In the genomic region with DNA sequence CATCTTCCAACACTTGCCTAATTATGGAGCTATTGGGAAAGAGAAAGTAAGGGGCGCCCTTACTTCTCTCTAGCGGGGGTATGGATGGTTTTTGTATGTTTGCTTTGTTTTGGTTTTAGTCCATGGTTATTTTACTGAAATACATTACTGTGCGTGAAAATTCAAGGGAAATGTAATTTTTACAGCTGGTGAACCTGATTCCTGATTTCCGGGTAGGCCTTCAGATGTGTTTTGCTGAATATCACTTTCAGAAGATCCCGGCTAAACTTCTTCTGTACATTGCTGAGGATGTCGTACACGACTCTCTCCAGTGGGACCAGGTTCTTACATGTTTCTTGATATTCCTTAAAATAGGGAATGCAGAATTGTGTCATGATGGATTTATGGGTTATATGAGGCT, we compare ENCODE assay signal across 17 mouse cellular contexts. TPM values are rescaled to one million over a fixed set of nuclear protein-coding genes. Genes with fewer than 3 reads are reported as not detected.
"Had no signal": no experiment of that assay in that cellular context is flagged by ENCODE, and none has a peak within 500 bp of the region (broad histone marks: within the 10 kb centered on the region; RNA-seq: fewer than 3 reads in every experiment).

No protein-coding gene starts in this region.

RNA-seq across cellular contexts. Expression of gene A530032D15Rik, which starts 2.6 kb away (rescaled TPM):
- polyA plus RNA-seq: lung, adult 2 months; lung, embryonic 15.5 days; midbrain, embryonic 10.5 days; midbrain, embryonic 12.5 days; midbrain, embryonic 15.5 days; myocyte; neural tube, embryonic 11.5 days; neural tube, embryonic 13.5 days; neural tube, embryonic 15.5 days; stomach, embryonic 15.5 days; stomach, postnatal 0 days; testis, adult 2 months had no signal

RNA-seq across cellular contexts. Expression of gene Gm10553, which starts 12.3 kb away (rescaled TPM):
- polyA plus RNA-seq: liver, embryonic 15.5 days; liver, postnatal 0 days; lung, adult 2 months; lung, embryonic 15.5 days; midbrain, embryonic 10.5 days; midbrain, embryonic 12.5 days; midbrain, embryonic 15.5 days; myocyte; neural tube, embryonic 11.5 days; neural tube, embryonic 13.5 days; neural tube, embryonic 15.5 days; small intestine, adult 2 months; stomach, embryonic 15.5 days; stomach, postnatal 0 days; testis, adult 2 months; thymus, adult 2 months; urinary bladder, adult 2 months had no signal
